Mouse (Mus musculus) small intestine, adult 2 months (tissue): Measurements from ENCODE around the gene Wfdc21.

Experiments
- CTCF ChIP-seq: fragments of 200-500 bp; IDR thresholded peaks from 2 replicates; pipeline ENCODE4 v1.5.1; 2012; ENCODE audit warnings: low read depth, mild to moderate bottlenecking, control low read depth, inconsistent platforms, low read length, moderate library complexity, mixed read lengths; ENCODE audit not compliant: insufficient replicate concordance, insufficient read length; ENCODE audit errors: extremely low read depth
- POLR2A ChIP-seq: fragments of 200-500 bp; IDR thresholded peaks from 2 replicates; pipeline ENCODE4 v1.6.1; 2012; ENCODE audit warnings: low read depth, mild to moderate bottlenecking, control low read depth, inconsistent platforms, low read length, moderate library complexity

- TF ChIP-seq CTCF (no peak), POLR2A (0 out of 2 replicates have a peak, but pooled peaks have one; percentile 14)
Measured at GRCm38 (mm10) chr11:83787401-83788021, 40.8 kb downstream of the Wfdc21 start.
